Mouse (Mus musculus) E14TG2a.4 (cell line): ENCODE measurements around the gene Clasp1.

Source experiments
- CTCF ChIP-seq: conservative IDR thresholded peaks from 2 replicates; pipeline ENCODE4 v1.5.1; 2014; ENCODE audit warnings: low read length
- NANOG ChIP-seq: IDR thresholded peaks from 2 replicates; pipeline ENCODE4 v1.6.1; 2014; ENCODE audit warnings: borderline replicate concordance, low read length, mixed read lengths
- POU5F1 ChIP-seq: IDR thresholded peaks from 2 replicates; pipeline ENCODE4 v1.6.1; 2014; ENCODE audit warnings: low read length, borderline replicate concordance

DNA sequence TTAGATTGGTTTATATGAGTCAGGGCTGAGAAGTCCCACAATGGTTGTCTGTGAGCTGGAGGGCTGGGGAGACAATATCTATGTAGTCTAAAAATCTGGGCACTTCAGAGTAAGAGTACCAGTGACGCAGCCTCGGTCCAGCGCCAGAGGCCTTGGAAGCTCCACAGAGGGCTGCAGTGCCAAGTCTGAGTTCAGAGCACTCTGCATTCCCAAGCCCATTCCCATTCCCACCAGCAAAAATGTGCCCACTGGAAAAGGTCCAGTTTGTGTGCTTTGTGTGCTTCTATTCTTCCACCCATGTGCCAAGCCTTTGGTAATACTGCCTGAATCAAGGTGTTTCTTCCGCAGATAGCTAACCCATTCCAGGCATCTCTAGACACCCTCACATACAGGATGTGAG lies 49.0 kb downstream of the Clasp1 start:
- TF ChIP-seq CTCF = no peak
- no peak for TF ChIP-seq POU5F1
- TF ChIP-seq NANOG = no peak
